Mouse (Mus musculus) forebrain, embryonic 14.5 days (tissue): ENCODE results near the gene Fis1. TPM values are rescaled to one million over a fixed set of nuclear protein-coding genes. Genes with fewer than 3 reads are reported as not detected.

ENCODE experiments used
- ATAC-seq: fragments of 200-750 bp; cut with Nextera tagmentation; 2 replicates; pipeline ENCODE4 v1.8.0; 2017; ENCODE audit warnings: mild to moderate bottlenecking, moderate library complexity
- DNase-seq: peaks from one replicate; pipeline ENCODE4 v3.0.0-alpha.2; 2015; ENCODE audit warnings: low spot score
- H3K27ac ChIP-seq: fragments of 300-500 bp; sonication (generic); 2 replicates; pipeline ENCODE4 v1.5.1; 2014; ENCODE audit warnings: low read depth, mild to moderate bottlenecking, control low read depth, low read length, moderate library complexity
- H3K27me3 ChIP-seq: fragments of 300-500 bp; sonication (generic); replicated peaks from 2 replicates; pipeline ENCODE4 v1.6.1; 2014; ENCODE audit warnings: low read length, control low read depth, mixed read lengths; ENCODE audit not compliant: control insufficient read depth, insufficient read depth
- H3K36me3 ChIP-seq: fragments of 300-500 bp; sonication (generic); 2 replicates; pipeline ENCODE4 v1.6.1; 2014; ENCODE audit warnings: low read length, control low read depth; ENCODE audit not compliant: control insufficient read depth, insufficient read depth
- H3K4me1 ChIP-seq: fragments of 300-500 bp; sonication (generic); 2 replicates; pipeline ENCODE4 v1.6.1; 2014; ENCODE audit warnings: antibody characterized with exemption, low read length, control low read depth; ENCODE audit not compliant: control insufficient read depth, insufficient read depth
- H3K4me2 ChIP-seq: fragments of 300-500 bp; sonication (generic); 2 replicates; pipeline ENCODE4 v1.6.1; 2014; ENCODE audit warnings: mild to moderate bottlenecking, control low read depth, low read length
- H3K4me3 ChIP-seq: fragments of 300-500 bp; sonication (generic); 2 replicates; pipeline ENCODE4 v1.5.1; 2014; ENCODE audit warnings: low read depth, low read length, control low read depth
- H3K9ac ChIP-seq: fragments of 300-500 bp; sonication (generic); 2 replicates; pipeline ENCODE4 v1.6.1; 2014; ENCODE audit warnings: mild to moderate bottlenecking, low read length, control low read depth, moderate library complexity
- H3K9me3 ChIP-seq: fragments of 300-500 bp; sonication (generic); replicated peaks from 2 replicates; pipeline ENCODE4 v1.6.1; 2016; ENCODE audit warnings: low read length, control low read depth, mixed read lengths; ENCODE audit not compliant: control insufficient read depth
- WGBS: fragments of 180-500 bp; shearing (Covaris S2); extraction: QIAGEN DNeasy Blood & Tissue Kit; methylation state at CpG from one replicate; pipeline ENCODE4 v1.1.7; 2014; 5-methylcytosine and 5-hydroxymethylcytosine counted together
- polyA plus RNA-seq: library from polyadenylated mRNA; unstranded; fragments of >200 nt; fragmentation: Nextera tagmentation; extraction: Ambion mirVana; gene quantifications from 2 replicates; pipeline ENCODE4 v1.2.1, GENCODE M21; 2014

The Fis1 gene
- polyA plus RNA-seq, 1 experiment from 2014 or later: 495 TPM

GRCm38 (mm10) chr5:136967592-136967991 is 14.5 kb downstream of the Fis1 start:
- 81% methylated on average over 10 of the region's 10 CpGs for WGBS
- Histone ChIP-seq H3K4me1 (peaks cover 4% of the 10 kb centered on the region; the same call in 1 of the 2 replicates), H3K4me3 (no peak overlapping the region), H3K9me3 (no peaks in the 10 kb centered on the region), H3K27ac (no peak overlapping the region), H3K36me3 (peaks cover 42% of the 10 kb centered on the region), H3K4me2 (no peak overlapping the region), H3K27me3 (no peaks in the 10 kb centered on the region), H3K9ac (no peak overlapping the region)
- DNase-seq (no peak), ATAC-seq (no peak)

- ATAC-seq: no peak
Measured at GRCm38 (mm10) chr5:136970703-136971102, 17.6 kb downstream of the Fis1 start.

GRCm38 (mm10) chr5:136973670-136974069 is 20.6 kb downstream of the Fis1 start:
- H3K27me3 ChIP-seq: no peaks in the 10 kb centered on the region
- H3K4me1 ChIP-seq: no peaks in the 10 kb centered on the region
- DNase-seq: no peak
- no peaks in the 10 kb centered on the region for H3K36me3 ChIP-seq
- no peak overlapping the region for H3K27ac ChIP-seq
- no peak for ATAC-seq
- no peak overlapping the region for H3K9ac ChIP-seq
- H3K9me3 ChIP-seq: no peaks in the 10 kb centered on the region
- no peak overlapping the region for H3K4me3 ChIP-seq
- H3K4me2 ChIP-seq: no peak overlapping the region
- WGBS: 79% methylated on average over 8 of the region's 8 CpGs

More at GRCm38 (mm10) chr5:136970703-136971102, 17.6 kb downstream of the Fis1 start:
- Histone ChIP-seq H3K4me1 (no peaks in the 10 kb centered on the region), H3K9ac (no peak overlapping the region), H3K27ac (no peak overlapping the region), H3K36me3 (peaks cover 15% of the 10 kb centered on the region), H3K27me3 (no peaks in the 10 kb centered on the region), H3K9me3 (no peaks in the 10 kb centered on the region), H3K4me3 (no peak overlapping the region), H3K4me2 (no peak overlapping the region)
- DNase-seq: peak; percentile 44
- WGBS: 72% methylated on average over 1 of the region's 1 CpGs

GRCm38 (mm10) chr5:136977769-136978168 is 24.7 kb downstream of the Fis1 start:
- Histone ChIP-seq H3K9me3 (no peaks in the 10 kb centered on the region), H3K27me3 (no peaks in the 10 kb centered on the region), H3K9ac (no peak overlapping the region), H3K4me2 (no peak overlapping the region), H3K4me3 (no peak overlapping the region), H3K27ac (no peak overlapping the region), H3K4me1 (no peaks in the 10 kb centered on the region), H3K36me3 (peaks cover 15% of the 10 kb centered on the region)
- ATAC-seq: no peak
- WGBS: 73% methylated on average over 4 of the region's 4 CpGs
- no peak for DNase-seq

GRCm38 (mm10) chr5:136979762-136980161 is 26.7 kb downstream of the Fis1 start:
- H3K9ac ChIP-seq: no peak overlapping the region
- no peak overlapping the region for H3K4me3 ChIP-seq
- DNase-seq (no peak), ATAC-seq (no peak)
- no peak overlapping the region for H3K27ac ChIP-seq
- no peak overlapping the region for H3K4me2 ChIP-seq
- no peaks in the 10 kb centered on the region for H3K9me3 ChIP-seq
- no peaks in the 10 kb centered on the region for H3K4me1 ChIP-seq
- H3K36me3 ChIP-seq: peaks cover 24% of the 10 kb centered on the region
- no peaks in the 10 kb centered on the region for H3K27me3 ChIP-seq
- WGBS: 82% methylated on average over 2 of the region's 2 CpGs

- DNase-seq: no peak
- WGBS: 88% methylated on average over 8 of the region's 8 CpGs
- H3K4me2 ChIP-seq: no peak overlapping the region
Measured at GRCm38 (mm10) chr5:136980974-136981373, 27.9 kb downstream of the Fis1 start.

GRCm38 (mm10) chr5:136982338-136982930 is 29.4 kb downstream of the Fis1 start:
- no peak for ATAC-seq
- H3K9ac ChIP-seq: no peak overlapping the region
- peak; percentile 46 for DNase-seq
- no peak overlapping the region for H3K27ac ChIP-seq
- WGBS: 42% methylated on average over 15 of the region's 16 CpGs
- H3K4me2 ChIP-seq: no peak overlapping the region
- no peaks in the 10 kb centered on the region for H3K27me3 ChIP-seq
- no peak overlapping the region for H3K4me3 ChIP-seq
- peaks cover 4% of the 10 kb centered on the region for H3K4me1 ChIP-seq
- H3K36me3 ChIP-seq: peaks cover 24% of the 10 kb centered on the region
- H3K9me3 ChIP-seq: no peaks in the 10 kb centered on the region

More at GRCm38 (mm10) chr5:136980974-136981373, 27.9 kb downstream of the Fis1 start:
- H3K4me3 ChIP-seq: no peak overlapping the region
- H3K4me1 ChIP-seq: peaks cover under 1% of the 10 kb centered on the region; the same call in 1 of the 2 replicates
- no peak overlapping the region for H3K27ac ChIP-seq
- H3K9me3 ChIP-seq: no peaks in the 10 kb centered on the region
- H3K9ac ChIP-seq: no peak overlapping the region
- H3K27me3 ChIP-seq: no peaks in the 10 kb centered on the region
- no peak for ATAC-seq
- H3K36me3 ChIP-seq: peaks cover 24% of the 10 kb centered on the region

GRCm38 (mm10) chr5:136984828-136985227 is 31.8 kb downstream of the Fis1 start:
- no peak for DNase-seq
- no peak overlapping the region for H3K4me2 ChIP-seq
- H3K27ac ChIP-seq: no peak overlapping the region
- ATAC-seq: no peak
- H3K27me3 ChIP-seq: no peaks in the 10 kb centered on the region
- no peak overlapping the region for H3K9ac ChIP-seq
- no peak overlapping the region for H3K4me3 ChIP-seq
- H3K9me3 ChIP-seq: no peaks in the 10 kb centered on the region
- peaks cover 34% of the 10 kb centered on the region for H3K36me3 ChIP-seq
- peaks cover 8% of the 10 kb centered on the region for H3K4me1 ChIP-seq
- WGBS: 65% methylated on average over 14 of the region's 14 CpGs

- Histone ChIP-seq H3K4me3 (peak within 1 kb of the TSS; percentile 87), H3K36me3 (peaks cover 45% of the 10 kb centered on the region), H3K9me3 (no peaks in the 10 kb centered on the region), H3K4me2 (peak within 1 kb of the TSS; percentile 93), H3K9ac (peak within 1 kb of the TSS; percentile 98), H3K27me3 (no peaks in the 10 kb centered on the region), H3K27ac (peak within 1 kb of the TSS; percentile 94), H3K4me1 (peaks cover 8% of the 10 kb centered on the region)
- peak; percentile 92 for ATAC-seq
- 0% methylated on average over 26 of the region's 26 CpGs for WGBS
- DNase-seq: peak; percentile 100
Measured at GRCm38 (mm10) chr5:136986695-136987137, 33.6 kb downstream of the Fis1 start, which contains the start of gene Plod3. TSS of gene Plod3 (plus strand) at chr5:136987019.
